17 mouse cellular contexts compared by ENCODE assay signal in the genomic region with DNA sequence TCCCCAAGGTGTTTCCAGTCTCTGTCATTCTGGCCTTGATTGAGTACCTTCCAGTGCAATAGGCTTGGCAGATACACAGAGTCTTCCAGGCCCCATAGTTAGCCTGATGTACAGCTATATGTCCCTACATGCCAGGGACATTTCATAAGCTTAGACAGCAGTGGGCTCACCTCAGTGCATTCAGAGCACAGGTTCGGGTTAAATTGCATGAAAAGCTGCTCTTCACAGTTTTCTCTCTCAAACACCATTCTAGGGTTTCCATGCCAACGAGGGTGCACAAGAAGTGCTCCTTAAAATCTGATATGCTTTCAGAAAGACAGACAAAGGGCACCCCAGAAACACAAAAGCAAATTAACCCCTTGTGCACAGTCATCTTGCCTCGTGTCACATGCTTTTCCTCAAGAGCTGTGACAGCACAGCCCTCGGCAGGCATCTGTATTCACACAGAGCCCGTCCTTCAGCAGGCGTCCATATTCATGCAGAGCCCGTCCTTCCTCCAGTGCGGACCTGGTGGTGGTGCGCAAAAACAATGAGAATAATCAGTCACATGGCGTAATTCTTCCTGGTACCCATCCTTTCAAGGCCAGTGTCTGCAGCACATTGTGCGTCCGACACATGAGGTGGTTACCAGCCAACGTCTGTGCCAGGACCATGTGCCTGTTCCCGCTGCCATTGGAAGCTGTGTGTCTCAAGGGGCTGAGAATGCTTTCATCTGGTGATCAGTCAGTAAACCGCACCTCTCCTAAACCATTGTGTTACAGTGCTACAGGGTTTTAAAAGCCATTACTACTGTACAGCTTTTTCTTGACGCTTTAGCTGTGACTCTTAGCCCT. TPM values are rescaled to one million over a fixed set of nuclear protein-coding genes. Genes with fewer than 3 reads are reported as not detected.
DNase-seq lines count a peak whose midpoint lies in the region; ATAC-seq and TF ChIP-seq lines count a peak whose summit lies in the region.
"Had no signal": no experiment of that assay in that cellular context is flagged by ENCODE, and none has a peak within 500 bp of the region (broad histone marks: within the 10 kb centered on the region; RNA-seq: fewer than 3 reads in every experiment).

No protein-coding gene starts in this region.

- intact Hi-C loops in left cerebral cortex, postnatal 10 days (cut with DNase I): no loop called here

- no peak for ATAC-seq in liver, embryonic 11.5 days (replicated peaks; ENCODE audit: low FRiP score)
- peak; percentile 66 for ATAC-seq in forebrain, embryonic 13.5 days
- ATAC-seq in hindbrain, embryonic 16.5 days: peak; percentile 68
- ATAC-seq in neural tube, embryonic 14.5 days (ENCODE audit: low read depth): peak; percentile 44; the same call in 1 of the 2 replicates
- ATAC-seq: CD4-positive, CD25-positive, alpha-beta regulatory T cell, adult 4 months had no signal

- no peak for TF ChIP-seq POLR2A in liver, adult 2 months (IDR thresholded peaks at IDR 0.05; ENCODE audit: extremely low read depth, insufficient read depth, low read length)

- no peaks in the 10 kb centered on the region for H3K79me2 ChIP-seq in liver, adult 2 months (ENCODE audit: control insufficient read depth, insufficient read depth, low read length)

- peaks cover 19% of the 10 kb centered on the region for H3K36me3 ChIP-seq in liver, adult 2 months (ENCODE audit: control insufficient read depth, insufficient read depth, low read length)
- peaks cover 20% of the 10 kb centered on the region for H3K36me3 ChIP-seq in liver, embryonic 11.5 days (ENCODE audit: control insufficient read depth, insufficient read depth, low read length)
- peaks cover 87% of the 10 kb centered on the region for H3K36me3 ChIP-seq in forebrain, embryonic 13.5 days (ENCODE audit: poor library complexity, severe bottlenecking)
- peaks cover 26% of the 10 kb centered on the region for H3K36me3 ChIP-seq in hindbrain, embryonic 16.5 days (ENCODE audit: control insufficient read depth, insufficient read depth, low read length)
- peaks cover 40% of the 10 kb centered on the region for H3K36me3 ChIP-seq in neural tube, embryonic 14.5 days (ENCODE audit: control insufficient read depth, insufficient read depth, low read length)

- no peak overlapping the region for H3K4me2 ChIP-seq in liver, embryonic 11.5 days
- peak overlapping the region; percentile 10; the same call in 1 of the 2 replicates for H3K4me2 ChIP-seq in forebrain, embryonic 13.5 days
- H3K4me2 ChIP-seq in hindbrain, embryonic 16.5 days (ENCODE audit: low read length): peak overlapping the region; percentile 7; the same call in 1 of the 2 replicates
- H3K4me2 ChIP-seq in neural tube, embryonic 14.5 days (ENCODE audit: low read depth, low read length): no peak overlapping the region
- H3K4me2 ChIP-seq: heart, embryonic 11.5 days; limb, embryonic 12.5 days; lung, embryonic 15.5 days had no signal

- no peaks in the 10 kb centered on the region for H3K27me3 ChIP-seq in liver, adult 2 months (ENCODE audit: control insufficient read depth, insufficient read depth, low read length)
- no peaks in the 10 kb centered on the region for H3K27me3 ChIP-seq in liver, embryonic 11.5 days (replicated peaks; ENCODE audit: control insufficient read depth, insufficient read depth, low read length)
- H3K27me3 ChIP-seq in forebrain, embryonic 13.5 days: no peaks in the 10 kb centered on the region
- H3K27me3 ChIP-seq in hindbrain, embryonic 16.5 days (replicated peaks; ENCODE audit: control insufficient read depth, insufficient read depth, low read length): no peaks in the 10 kb centered on the region
- H3K27me3 ChIP-seq in neural tube, embryonic 14.5 days (ENCODE audit: control insufficient read depth, insufficient read depth, low read length): no peaks in the 10 kb centered on the region
- H3K27me3 ChIP-seq: limb, embryonic 12.5 days; lung, embryonic 15.5 days; megakaryocyte, embryonic 14.5 days had no signal

- WGBS in liver, adult 2 months: 67% methylated on average over 16 of the region's 16 CpGs
- 84% methylated on average over 16 of the region's 16 CpGs for WGBS in liver, embryonic 11.5 days
- 50% methylated on average over 16 of the region's 16 CpGs for WGBS in forebrain, embryonic 13.5 days
- 33% methylated on average over 16 of the region's 16 CpGs for WGBS in hindbrain, embryonic 16.5 days
- WGBS in neural tube, embryonic 14.5 days: 29% methylated on average over 16 of the region's 16 CpGs

- H3K27ac ChIP-seq in liver, adult 2 months (replicated peaks; ENCODE audit: insufficient read depth, low read depth, low read length): peak overlapping the region; percentile 19
- H3K27ac ChIP-seq in liver, embryonic 11.5 days (ENCODE audit: low read depth, low read length): no peak overlapping the region
- H3K27ac ChIP-seq in forebrain, embryonic 13.5 days: peak overlapping the region; percentile 76
- peak overlapping the region; percentile 61 for H3K27ac ChIP-seq in hindbrain, embryonic 16.5 days (ENCODE audit: low read depth, low read length)
- H3K27ac ChIP-seq in neural tube, embryonic 14.5 days (ENCODE audit: low read depth, low read length): peak overlapping the region; percentile 45; the same call in 1 of the 2 replicates
- H3K27ac ChIP-seq: kidney, postnatal 0 days; limb, embryonic 12.5 days had no signal

- TF ChIP-seq CTCF in liver, adult 2 months (IDR thresholded peaks at IDR 0.05; ENCODE audit: low read depth, low read length): no peak

- H3K9me3 ChIP-seq in liver, embryonic 11.5 days (ENCODE audit: control insufficient read depth, low read length): no peaks in the 10 kb centered on the region
- no peaks in the 10 kb centered on the region for H3K9me3 ChIP-seq in forebrain, embryonic 13.5 days (replicated peaks)
- no peaks in the 10 kb centered on the region for H3K9me3 ChIP-seq in hindbrain, embryonic 16.5 days (ENCODE audit: control insufficient read depth, low read length)
- no peaks in the 10 kb centered on the region for H3K9me3 ChIP-seq in neural tube, embryonic 14.5 days (ENCODE audit: control insufficient read depth, low read length)
- H3K9me3 ChIP-seq: limb, embryonic 12.5 days; lung, embryonic 15.5 days; megakaryocyte, embryonic 14.5 days had no signal

- peaks cover 5% of the 10 kb centered on the region; the same call in 1 of the 2 replicates for H3K4me1 ChIP-seq in liver, adult 2 months (ENCODE audit: control insufficient read depth, insufficient read depth, low read length)
- H3K4me1 ChIP-seq in liver, embryonic 11.5 days (replicated peaks; ENCODE audit: control insufficient read depth, insufficient read depth, low read length): 0 out of 2 replicates have a peak, but pooled peaks cover 4% of the 10 kb centered on the region
- peaks cover 30% of the 10 kb centered on the region for H3K4me1 ChIP-seq in forebrain, embryonic 13.5 days
- peaks cover 16% of the 10 kb centered on the region for H3K4me1 ChIP-seq in hindbrain, embryonic 16.5 days (ENCODE audit: control insufficient read depth, insufficient read depth, low read depth, low read length)
- H3K4me1 ChIP-seq in neural tube, embryonic 14.5 days (ENCODE audit: control insufficient read depth, insufficient read depth, low read length): 0 out of 2 replicates have a peak, but pooled peaks cover 8% of the 10 kb centered on the region
- H3K4me1 ChIP-seq: limb, embryonic 12.5 days; lung, embryonic 15.5 days had no signal

- no peak overlapping the region for H3K4me3 ChIP-seq in liver, adult 2 months (ENCODE audit: insufficient read depth, low read depth, low read length)
- no peak overlapping the region for H3K4me3 ChIP-seq in liver, embryonic 11.5 days (ENCODE audit: low read depth, low read length)
- H3K4me3 ChIP-seq in forebrain, embryonic 13.5 days: no peak overlapping the region
- H3K4me3 ChIP-seq in hindbrain, embryonic 16.5 days (ENCODE audit: low read length): no peak overlapping the region
- H3K4me3 ChIP-seq in neural tube, embryonic 14.5 days (ENCODE audit: low read depth, low read length): no peak overlapping the region
- H3K4me3 ChIP-seq: limb, embryonic 12.5 days; lung, embryonic 15.5 days; megakaryocyte, embryonic 14.5 days had no signal

- H3K9ac ChIP-seq in liver, adult 2 months (ENCODE audit: low read depth, low read length): no peak overlapping the region
- H3K9ac ChIP-seq in liver, embryonic 11.5 days (ENCODE audit: low read depth, low read length): no peak overlapping the region
- H3K9ac ChIP-seq in forebrain, embryonic 13.5 days: peak overlapping the region; percentile 1; the same call in 1 of the 2 replicates
- no peak overlapping the region; the same call in 1 of the 2 replicates for H3K9ac ChIP-seq in hindbrain, embryonic 16.5 days (ENCODE audit: low read depth, low read length)
- H3K9ac ChIP-seq in neural tube, embryonic 14.5 days (replicated peaks; ENCODE audit: low read depth, low read length): no peak overlapping the region
- H3K9ac ChIP-seq: limb, embryonic 12.5 days; lung, embryonic 15.5 days had no signal

- peak; percentile 39 for DNase-seq in liver, adult 2 months (ENCODE audit: extremely low read depth, low read depth, low spot score)
- no peak for DNase-seq in liver, embryonic 11.5 days (ENCODE audit: low spot score)
- DNase-seq in urinary bladder, adult 18-20 months (ENCODE audit: low spot score in 2 of 2): no peak
- DNase-seq in left cerebral cortex, postnatal 10 days (ENCODE audit: extremely low spot score in 1 of 2, low spot score in 2 of 2): no peak
- DNase-seq: cerebellum, postnatal 25 days; thymus, postnatal 25 days had no signal

RNA-seq across cellular contexts. Expression of a gene that starts 9.8 kb away (rescaled TPM):
- not detected in 2 replicates for total RNA-seq in liver, adult 2 months (2014; rRNA removed)
- not detected in 2 replicates for polyA plus RNA-seq in liver, adult 2 months (2012; rRNA removed)
- polyA plus RNA-seq in liver, embryonic 11.5 days (2014; fragmentation: Nextera tagmentation; extraction: Ambion mirVana): not detected in 2 replicates
- 0.30 and 0.89 TPM in 2 replicates for polyA plus RNA-seq in forebrain, embryonic 13.5 days (2015; fragmentation: Nextera tagmentation; extraction: Ambion mirVana)
- polyA plus RNA-seq in hindbrain, embryonic 16.5 days (2015; fragmentation: Nextera tagmentation; extraction: Ambion mirVana): 0.26 and 0.49 TPM in 2 replicates
- 0.98 and 1.2 TPM in 2 replicates for polyA plus RNA-seq in neural tube, embryonic 14.5 days (2014; fragmentation: Nextera tagmentation; extraction: Ambion mirVana)
- total RNA-seq in left cerebral cortex, postnatal 10 days (2021): not detected
- total RNA-seq: gastrocnemius, adult 18-20 months; hematopoietic stem cell, adult 5-6 weeks had no signal
- polyA plus RNA-seq: CD4-positive, CD25-positive, alpha-beta regulatory T cell, adult 4 months; heart, embryonic 11.5 days; limb, embryonic 12.5 days; lung, embryonic 15.5 days had no signal

Comparison
In these comparisons a context has a peak if more than half of its experiments do, and no peak if none do; other contexts are left out.
1. H3K4me2 ChIP-seq: peak in forebrain, embryonic 13.5 days (single experiment) and hindbrain, embryonic 16.5 days (single experiment); none in liver, embryonic 11.5 days (single experiment) and neural tube, embryonic 14.5 days (single experiment).